Mouse (Mus musculus) hindbrain, embryonic 16.5 days (tissue): ENCODE data around the gene E130208F15Rik. TPM values are rescaled to one million over a fixed set of nuclear protein-coding genes. Genes with fewer than 3 reads are reported as not detected.

Source experiments
- ATAC-seq: fragments of 200-750 bp; cut with Nextera tagmentation; 2 replicates; pipeline ENCODE4 v1.8.0; 2017; ENCODE audit warnings: moderate TSS enrichment, moderate library complexity
- H3K27ac ChIP-seq: fragments of 300-500 bp; sonication (generic); 2 replicates; pipeline ENCODE4 v1.5.1; 2014; ENCODE audit warnings: low read depth, mild to moderate bottlenecking, control low read depth, low read length, moderate library complexity
- H3K27me3 ChIP-seq: fragments of 300-500 bp; sonication (generic); replicated peaks from 2 replicates; pipeline ENCODE4 v1.6.1; 2014; ENCODE audit warnings: low read length; ENCODE audit not compliant: control insufficient read depth, insufficient read depth
- H3K36me3 ChIP-seq: fragments of 300-500 bp; sonication (generic); 2 replicates; pipeline ENCODE4 v1.6.1; 2014; ENCODE audit warnings: mild to moderate bottlenecking, low read length, moderate library complexity, mixed read lengths; ENCODE audit not compliant: control insufficient read depth, insufficient read depth
- H3K4me1 ChIP-seq: fragments of 300-500 bp; sonication (generic); 2 replicates; pipeline ENCODE4 v1.6.1; 2014; ENCODE audit warnings: low read depth, low read length; ENCODE audit not compliant: control insufficient read depth, insufficient read depth
- H3K4me2 ChIP-seq: fragments of 300-500 bp; sonication (generic); 2 replicates; pipeline ENCODE4 v1.6.1; 2014; ENCODE audit warnings: mild to moderate bottlenecking, low read length, control low read depth, moderate library complexity
- H3K4me3 ChIP-seq: fragments of 300-500 bp; sonication (generic); 2 replicates; pipeline ENCODE4 v1.5.1; 2014; ENCODE audit warnings: mild to moderate bottlenecking, low read length, control low read depth, moderate library complexity
- H3K9ac ChIP-seq: fragments of 300-500 bp; sonication (generic); 2 replicates; pipeline ENCODE4 v1.6.1; 2014; ENCODE audit warnings: low read depth, mild to moderate bottlenecking, control low read depth, low read length, moderate library complexity
- H3K9me3 ChIP-seq: fragments of 300-500 bp; sonication (generic); 2 replicates; pipeline ENCODE4 v1.6.1; 2014; ENCODE audit warnings: mild to moderate bottlenecking, low read length, moderate library complexity; ENCODE audit not compliant: control insufficient read depth
- WGBS: fragments of 180-500 bp; shearing (Covaris S2); extraction: QIAGEN DNeasy Blood & Tissue Kit; methylation state at CpG from one replicate; pipeline ENCODE4 v1.1.7; 2014; 5-methylcytosine and 5-hydroxymethylcytosine counted together
- polyA plus RNA-seq: library from polyadenylated mRNA; unstranded; fragments of >200 nt; fragmentation: Nextera tagmentation; extraction: Ambion mirVana; gene quantifications from 2 replicates; pipeline ENCODE4 v1.2.1, GENCODE M21; 2015

The E130208F15Rik gene
- 0.21 and 0.54 TPM in 2 replicates for polyA plus RNA-seq

GRCm38 (mm10) chr7:30321539-30322284 is at the start of gene E130208F15Rik:
E130208F15Rik (plus strand) TSS chr7:30321740.
- WGBS, result 0% methylated on average over 54 of the region's 63 CpGs
- Histone ChIP-seq H3K27ac (peak within 1 kb of the TSS; percentile 78), H3K4me3 (peak within 1 kb of the TSS; percentile 81), H3K9ac (peak within 1 kb of the TSS; percentile 90), H3K4me2 (peak within 1 kb of the TSS; percentile 80), H3K9me3 (no peaks in the 10 kb centered on the region), H3K27me3 (no peaks in the 10 kb centered on the region), H3K36me3 (no peaks in the 10 kb centered on the region), H3K4me1 (peaks cover 10% of the 10 kb centered on the region)
- ATAC-seq, result peak; percentile 74

GRCm38 (mm10) chr7:30274383-30274782 is 47.2 kb upstream of the E130208F15Rik start:
- no peaks in the 10 kb centered on the region for H3K27me3 ChIP-seq
- 89% methylated on average over 6 of the region's 6 CpGs for WGBS
- H3K27ac ChIP-seq, result no peak overlapping the region
- H3K9ac ChIP-seq, result no peak overlapping the region
- H3K4me2 ChIP-seq, result no peak overlapping the region
- no peak for ATAC-seq
- no peaks in the 10 kb centered on the region; the same call in 1 of the 2 replicates for H3K4me1 ChIP-seq
- no peaks in the 10 kb centered on the region for H3K9me3 ChIP-seq
- H3K4me3 ChIP-seq, result no peak overlapping the region
- H3K36me3 ChIP-seq, result no peaks in the 10 kb centered on the region; the same call in 1 of the 2 replicates

DNA sequence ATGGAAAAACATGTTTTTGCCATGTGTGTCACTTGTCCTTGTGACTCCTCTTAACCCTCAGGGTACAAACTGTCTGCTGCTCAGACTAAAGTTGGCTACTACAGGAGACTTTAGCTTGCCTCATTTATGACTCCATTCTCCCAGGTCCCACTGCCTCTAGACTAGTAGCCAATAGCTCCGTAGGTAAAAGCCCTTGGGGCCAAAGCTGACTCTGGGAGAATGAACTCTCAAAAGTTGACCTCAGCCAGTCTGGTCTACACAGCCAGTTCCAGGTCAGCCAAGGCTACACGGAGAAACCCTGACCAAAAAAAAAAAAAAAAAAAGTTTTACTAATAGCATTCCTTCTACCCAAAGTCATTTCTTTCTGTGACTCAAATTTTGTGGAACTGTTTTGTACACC is 42.6 kb upstream of the E130208F15Rik start:
- ATAC-seq, result no peak
- peaks cover 2% of the 10 kb centered on the region; the same call in 1 of the 2 replicates for H3K4me1 ChIP-seq
- 62% methylated on average over 2 of the region's 2 CpGs for WGBS
- H3K27me3 ChIP-seq, result no peaks in the 10 kb centered on the region
- H3K27ac ChIP-seq, result no peak overlapping the region
- no peak overlapping the region for H3K4me2 ChIP-seq
- H3K9me3 ChIP-seq, result no peaks in the 10 kb centered on the region
- no peak overlapping the region for H3K4me3 ChIP-seq
- H3K9ac ChIP-seq, result no peak overlapping the region
- H3K36me3 ChIP-seq, result no peaks in the 10 kb centered on the region

- no peaks in the 10 kb centered on the region for H3K9me3 ChIP-seq
- peak overlapping the region; percentile 99 for H3K4me2 ChIP-seq
- no peaks in the 10 kb centered on the region for H3K27me3 ChIP-seq
- ATAC-seq, result no peak
- H3K9ac ChIP-seq, result peak overlapping the region; percentile 46; the same call in 1 of the 2 replicates
- H3K4me1 ChIP-seq, result peaks cover 2% of the 10 kb centered on the region; the same call in 1 of the 2 replicates
- H3K36me3 ChIP-seq, result no peaks in the 10 kb centered on the region
- 0% methylated on average over 6 of the region's 6 CpGs for WGBS
- H3K27ac ChIP-seq, result no peak overlapping the region; the same call in 1 of the 2 replicates
- H3K4me3 ChIP-seq, result peak overlapping the region; percentile 74
Observed at GRCm38 (mm10) chr7:30279536-30279935, 42.0 kb upstream of the E130208F15Rik start.

DNA sequence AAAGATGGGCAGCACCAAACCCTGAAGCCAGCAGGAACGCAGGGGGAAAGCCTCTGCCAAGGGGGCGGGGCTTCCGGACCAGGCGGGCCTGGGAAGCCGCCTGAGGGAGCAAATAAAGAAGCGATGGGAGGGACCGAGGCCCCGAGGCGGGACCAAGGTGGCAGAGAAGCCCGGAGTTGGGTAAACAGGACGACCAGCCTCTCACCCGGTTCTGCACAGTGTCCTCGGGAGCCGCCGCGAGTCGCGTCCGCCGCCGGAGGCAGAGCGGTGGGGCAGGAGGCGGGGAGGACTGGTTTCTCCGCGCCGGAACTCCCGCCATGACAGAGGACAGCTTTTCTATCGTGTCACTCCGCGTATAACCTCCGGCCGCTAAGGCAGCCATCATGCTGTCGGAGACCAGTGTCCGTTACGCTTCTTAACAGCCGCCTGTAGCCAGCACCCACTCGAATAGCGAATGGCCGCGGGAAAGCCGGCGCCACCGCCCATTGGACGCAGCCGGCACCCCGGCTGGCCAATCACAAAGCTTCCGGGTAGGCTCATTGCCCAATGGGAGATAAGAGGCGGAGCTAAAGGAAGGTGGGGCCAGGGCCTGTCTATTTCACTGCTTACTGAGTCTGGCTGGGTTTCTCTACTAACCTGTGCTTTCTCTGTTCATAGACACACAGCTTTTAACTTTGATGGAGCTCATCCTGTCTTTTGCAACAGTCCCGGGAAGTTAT is 41.4 kb upstream of the E130208F15Rik start, which contains the start of the genes Thap8 and Wdr62:
TSS of gene Thap8 (plus strand) at position 144 of the 719 bp plus-strand sequence.
TSS of gene Wdr62 (minus strand) at position 469 of the 719 bp plus-strand sequence.
- Histone ChIP-seq H3K36me3 (no peaks in the 10 kb centered on the region), H3K4me2 (peak within 1 kb of the TSS; percentile 99), H3K27me3 (no peaks in the 10 kb centered on the region), H3K4me1 (peaks cover 2% of the 10 kb centered on the region; the same call in 1 of the 2 replicates), H3K4me3 (peak within 1 kb of the TSS; percentile 74), H3K9me3 (no peaks in the 10 kb centered on the region), H3K9ac (peak within 1 kb of the TSS; percentile 66), H3K27ac (peak within 1 kb of the TSS; percentile 99)
- ATAC-seq, result peak; percentile 97
- under 1% methylated on average over 48 of the region's 49 CpGs for WGBS

DNA sequence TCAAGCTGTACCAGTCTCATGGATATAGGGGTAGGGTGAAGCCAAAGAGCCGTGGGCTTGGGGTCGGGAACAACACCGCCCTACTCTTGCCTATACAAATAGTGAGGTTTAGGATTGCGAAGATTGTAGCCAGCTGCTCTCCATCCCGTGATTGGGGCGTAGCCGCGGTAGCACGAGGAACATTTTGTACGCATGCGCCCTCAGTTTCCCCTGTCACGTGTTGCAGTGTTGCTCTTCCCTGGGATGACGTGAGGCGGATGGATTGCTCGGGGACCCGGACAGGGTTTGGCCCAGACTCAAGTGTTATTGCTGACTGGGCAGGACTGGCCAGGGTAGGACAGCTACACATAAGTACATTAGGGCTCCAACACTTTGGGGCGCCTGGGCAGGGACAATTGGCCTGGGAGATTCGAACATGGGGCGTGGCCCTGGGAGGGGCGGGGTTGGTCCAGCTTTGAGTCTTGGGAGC is 40.8 kb upstream of the E130208F15Rik start:
- Histone ChIP-seq H3K27me3 (no peaks in the 10 kb centered on the region), H3K4me2 (peak overlapping the region; percentile 99), H3K4me3 (peak overlapping the region; percentile 74), H3K27ac (peak overlapping the region; percentile 99), H3K9me3 (no peaks in the 10 kb centered on the region), H3K9ac (peak overlapping the region; percentile 66), H3K4me1 (peaks cover 2% of the 10 kb centered on the region; the same call in 1 of the 2 replicates), H3K36me3 (no peaks in the 10 kb centered on the region)
- under 1% methylated on average over 20 of the region's 20 CpGs for WGBS
- ATAC-seq, result peak; percentile 89

DNA sequence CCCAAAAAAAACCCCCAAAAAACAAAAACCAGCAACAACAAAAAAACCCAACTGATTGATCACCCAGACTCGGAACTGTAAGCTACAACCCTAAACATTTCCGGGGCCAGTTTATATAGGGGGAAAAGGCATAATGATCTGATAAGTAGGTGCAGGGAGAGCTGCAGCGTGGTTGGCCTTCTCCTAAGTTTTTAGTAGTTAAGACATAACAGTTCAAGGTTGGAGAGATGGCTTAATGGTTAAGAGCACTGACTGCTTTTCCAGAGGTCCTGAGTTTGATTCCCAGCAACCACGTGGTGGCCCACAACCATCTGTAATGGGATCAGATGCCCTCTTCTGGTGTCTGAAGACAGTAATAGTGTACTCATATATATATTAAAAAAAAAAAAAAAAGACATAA is 40.0 kb upstream of the E130208F15Rik start:
- H3K27ac ChIP-seq, result no peak overlapping the region

GRCm38 (mm10) chr7:30282740-30283139 is 38.8 kb upstream of the E130208F15Rik start:
- no peak overlapping the region for H3K9ac ChIP-seq
- WGBS, result 81% methylated on average over 7 of the region's 7 CpGs
- peaks cover 2% of the 10 kb centered on the region; the same call in 1 of the 2 replicates for H3K4me1 ChIP-seq
- no peak overlapping the region for H3K27ac ChIP-seq
- H3K36me3 ChIP-seq, result no peaks in the 10 kb centered on the region
- H3K4me3 ChIP-seq, result no peak overlapping the region
- no peak for ATAC-seq
- H3K4me2 ChIP-seq, result no peak overlapping the region
- no peaks in the 10 kb centered on the region for H3K9me3 ChIP-seq
- no peaks in the 10 kb centered on the region for H3K27me3 ChIP-seq

More for the DNA sequence above, 40.0 kb upstream of the E130208F15Rik start:
- H3K9me3 ChIP-seq, result no peaks in the 10 kb centered on the region
- no peak overlapping the region for H3K4me3 ChIP-seq
- no peak for ATAC-seq
- H3K27me3 ChIP-seq, result no peaks in the 10 kb centered on the region
- H3K9ac ChIP-seq, result no peak overlapping the region
- no peaks in the 10 kb centered on the region for H3K36me3 ChIP-seq
- no peak overlapping the region for H3K4me2 ChIP-seq
- H3K4me1 ChIP-seq, result peaks cover 2% of the 10 kb centered on the region; the same call in 1 of the 2 replicates
- WGBS, result 74% methylated on average over 4 of the region's 4 CpGs
